Mouse (Mus musculus): Measurements from ENCODE around the gene Cyfip2. TPM values are rescaled to one million over a fixed set of nuclear protein-coding genes. Genes with fewer than 3 reads are reported as not detected.

The Cyfip2 gene
- polyA plus RNA-seq, 1 experiment = 31.2 TPM

- TF ChIP-seq EP300 (IDR thresholded peaks at IDR 0.05; ENCODE audit: insufficient read depth, low read depth, low read length) = no peak
- no peak for TF ChIP-seq POLR2A (IDR thresholded peaks at IDR 0.05; ENCODE audit: insufficient read depth, low read length)
- no peak for TF ChIP-seq CTCF (IDR thresholded peaks at IDR 0.05; ENCODE audit: low read depth, low read length)
- H3K9me3 ChIP-seq (replicated peaks; ENCODE audit: control insufficient read depth, insufficient read depth, low read length, poor library complexity, severe bottlenecking) = no peaks in the 10 kb centered on the region
- no peak overlapping the region for H3K4me3 ChIP-seq (ENCODE audit: low read depth, low read length)
- no peak overlapping the region for H3K27ac ChIP-seq (ENCODE audit: insufficient read depth, low read length)
- H3K4me1 ChIP-seq (ENCODE audit: control insufficient read depth, insufficient read depth, low read length) = no peaks in the 10 kb centered on the region
- H3K27me3 ChIP-seq (ENCODE audit: control insufficient read depth, insufficient read depth, low read length, poor library complexity, severe bottlenecking) = no peaks in the 10 kb centered on the region
- no peak overlapping the region for H3K9ac ChIP-seq (ENCODE audit: low read depth, poor library complexity, severe bottlenecking)
- no peaks in the 10 kb centered on the region; the same call in none of the 2 replicates for H3K36me3 ChIP-seq (ENCODE audit: control insufficient read depth, insufficient read depth, low read length, poor library complexity, severe bottlenecking)
These were observed 34.5 kb downstream of the Cyfip2 start for GRCm38 (mm10) chr11:46278140-46278539.

- Histone ChIP-seq H3K27me3 (ENCODE audit: control insufficient read depth, insufficient read depth, low read length, poor library complexity, severe bottlenecking) (no peaks in the 10 kb centered on the region), H3K4me3 (ENCODE audit: low read depth, low read length) (no peak overlapping the region), H3K36me3 (ENCODE audit: control insufficient read depth, insufficient read depth, low read length, poor library complexity, severe bottlenecking) (no peaks in the 10 kb centered on the region; the same call in 1 of the 2 replicates)
These were observed 35.9 kb downstream of the Cyfip2 start for GRCm38 (mm10) chr11:46276778-46277177.

GRCm38 (mm10) chr11:46276168-46276567 is 36.5 kb downstream of the Cyfip2 start:
- no peaks in the 10 kb centered on the region for H3K4me1 ChIP-seq (ENCODE audit: control insufficient read depth, insufficient read depth, low read length)
- TF ChIP-seq EP300 (IDR thresholded peaks at IDR 0.05; ENCODE audit: insufficient read depth, low read depth, low read length) = no peak
- no peak for TF ChIP-seq POLR2A (IDR thresholded peaks at IDR 0.05; ENCODE audit: insufficient read depth, low read length)
- no peak for TF ChIP-seq CTCF (IDR thresholded peaks at IDR 0.05; ENCODE audit: low read depth, low read length)
- H3K4me3 ChIP-seq (ENCODE audit: low read depth, low read length) = no peak overlapping the region
- no peaks in the 10 kb centered on the region for H3K9me3 ChIP-seq (replicated peaks; ENCODE audit: control insufficient read depth, insufficient read depth, low read length, poor library complexity, severe bottlenecking)
- no peaks in the 10 kb centered on the region for H3K27me3 ChIP-seq (ENCODE audit: control insufficient read depth, insufficient read depth, low read length, poor library complexity, severe bottlenecking)
- no peak overlapping the region for H3K27ac ChIP-seq (ENCODE audit: insufficient read depth, low read length)
- no peaks in the 10 kb centered on the region; the same call in 1 of the 2 replicates for H3K36me3 ChIP-seq (ENCODE audit: control insufficient read depth, insufficient read depth, low read length, poor library complexity, severe bottlenecking)
- H3K9ac ChIP-seq (ENCODE audit: low read depth, poor library complexity, severe bottlenecking) = no peak overlapping the region

More at GRCm38 (mm10) chr11:46276778-46277177, 35.9 kb downstream of the Cyfip2 start:
- Histone ChIP-seq H3K4me1 (ENCODE audit: control insufficient read depth, insufficient read depth, low read length) (no peaks in the 10 kb centered on the region), H3K9ac (ENCODE audit: low read depth, poor library complexity, severe bottlenecking) (no peak overlapping the region), H3K27ac (ENCODE audit: insufficient read depth, low read length) (no peak overlapping the region), H3K9me3 (replicated peaks; ENCODE audit: control insufficient read depth, insufficient read depth, low read length, poor library complexity, severe bottlenecking) (no peaks in the 10 kb centered on the region)
- TF ChIP-seq CTCF (IDR thresholded peaks at IDR 0.05; ENCODE audit: low read depth, low read length) (peak; percentile 87), EP300 (IDR thresholded peaks at IDR 0.05; ENCODE audit: insufficient read depth, low read depth, low read length) (no peak)

GRCm38 (mm10) chr11:46275302-46275701 is 37.4 kb downstream of the Cyfip2 start:
- Histone ChIP-seq H3K36me3 (ENCODE audit: control insufficient read depth, insufficient read depth, low read length, poor library complexity, severe bottlenecking) (no peaks in the 10 kb centered on the region; the same call in 1 of the 2 replicates), H3K9ac (ENCODE audit: low read depth, poor library complexity, severe bottlenecking) (no peak overlapping the region), H3K27me3 (ENCODE audit: control insufficient read depth, insufficient read depth, low read length, poor library complexity, severe bottlenecking) (no peaks in the 10 kb centered on the region), H3K9me3 (replicated peaks; ENCODE audit: control insufficient read depth, insufficient read depth, low read length, poor library complexity, severe bottlenecking) (no peaks in the 10 kb centered on the region), H3K4me1 (ENCODE audit: control insufficient read depth, insufficient read depth, low read length) (no peaks in the 10 kb centered on the region), H3K4me3 (ENCODE audit: low read depth, low read length) (no peak overlapping the region), H3K27ac (ENCODE audit: insufficient read depth, low read length) (no peak overlapping the region)
- TF ChIP-seq POLR2A (IDR thresholded peaks at IDR 0.05; ENCODE audit: insufficient read depth, low read length) = no peak
- TF ChIP-seq EP300 (IDR thresholded peaks at IDR 0.05; ENCODE audit: insufficient read depth, low read depth, low read length) = no peak
- peak; percentile 90 for TF ChIP-seq CTCF (IDR thresholded peaks at IDR 0.05; ENCODE audit: low read depth, low read length)

- H3K4me1 ChIP-seq (ENCODE audit: control insufficient read depth, insufficient read depth, low read length) = no peaks in the 10 kb centered on the region
- no peak for TF ChIP-seq EP300 (IDR thresholded peaks at IDR 0.05; ENCODE audit: insufficient read depth, low read depth, low read length)
- no peak for TF ChIP-seq CTCF (IDR thresholded peaks at IDR 0.05; ENCODE audit: low read depth, low read length)
- TF ChIP-seq POLR2A (IDR thresholded peaks at IDR 0.05; ENCODE audit: insufficient read depth, low read length) = no peak
- H3K27me3 ChIP-seq (ENCODE audit: control insufficient read depth, insufficient read depth, low read length, poor library complexity, severe bottlenecking) = no peaks in the 10 kb centered on the region
- H3K4me3 ChIP-seq (ENCODE audit: low read depth, low read length) = no peak overlapping the region
- H3K27ac ChIP-seq (ENCODE audit: insufficient read depth, low read length) = no peak overlapping the region
- H3K9ac ChIP-seq (ENCODE audit: low read depth, poor library complexity, severe bottlenecking) = no peak overlapping the region
- H3K36me3 ChIP-seq (ENCODE audit: control insufficient read depth, insufficient read depth, low read length, poor library complexity, severe bottlenecking) = no peaks in the 10 kb centered on the region; the same call in 1 of the 2 replicates
- H3K9me3 ChIP-seq (replicated peaks; ENCODE audit: control insufficient read depth, insufficient read depth, low read length, poor library complexity, severe bottlenecking) = no peaks in the 10 kb centered on the region
These were observed 38.7 kb downstream of the Cyfip2 start for GRCm38 (mm10) chr11:46273969-46274368.

- no peaks in the 10 kb centered on the region for H3K9me3 ChIP-seq (replicated peaks; ENCODE audit: control insufficient read depth, insufficient read depth, low read length, poor library complexity, severe bottlenecking)
- H3K27ac ChIP-seq (ENCODE audit: insufficient read depth, low read length) = no peak overlapping the region
- H3K36me3 ChIP-seq (ENCODE audit: control insufficient read depth, insufficient read depth, low read length, poor library complexity, severe bottlenecking) = no peaks in the 10 kb centered on the region; the same call in 1 of the 2 replicates
- TF ChIP-seq POLR2A (IDR thresholded peaks at IDR 0.05; ENCODE audit: insufficient read depth, low read length) (no peak), EP300 (IDR thresholded peaks at IDR 0.05; ENCODE audit: insufficient read depth, low read depth, low read length) (no peak), CTCF (IDR thresholded peaks at IDR 0.05; ENCODE audit: low read depth, low read length) (no peak)
- no peaks in the 10 kb centered on the region for H3K27me3 ChIP-seq (ENCODE audit: control insufficient read depth, insufficient read depth, low read length, poor library complexity, severe bottlenecking)
- no peak overlapping the region for H3K9ac ChIP-seq (ENCODE audit: low read depth, poor library complexity, severe bottlenecking)
- H3K4me3 ChIP-seq (ENCODE audit: low read depth, low read length) = no peak overlapping the region
- H3K4me1 ChIP-seq (ENCODE audit: control insufficient read depth, insufficient read depth, low read length) = no peaks in the 10 kb centered on the region
These were observed 40.5 kb downstream of the Cyfip2 start for GRCm38 (mm10) chr11:46272058-46272681.
